Mouse (Mus musculus) frontal cortex, postnatal 10 days (tissue): Measurements from ENCODE around the gene Slc35b2.

Source experiments
- DNase-seq, 2 experiments: peaks; one replicate each; pipeline ENCODE4 v3.0.0; 2022; ENCODE audit warnings: low spot score in 2 of 2, mixed read lengths in 1 of 2

The Slc35b2 gene

GRCm38 (mm10) chr17:45545278-45545961, 18.3 kb upstream of the Slc35b2 start:
- DNase-seq, result no peak

DNA sequence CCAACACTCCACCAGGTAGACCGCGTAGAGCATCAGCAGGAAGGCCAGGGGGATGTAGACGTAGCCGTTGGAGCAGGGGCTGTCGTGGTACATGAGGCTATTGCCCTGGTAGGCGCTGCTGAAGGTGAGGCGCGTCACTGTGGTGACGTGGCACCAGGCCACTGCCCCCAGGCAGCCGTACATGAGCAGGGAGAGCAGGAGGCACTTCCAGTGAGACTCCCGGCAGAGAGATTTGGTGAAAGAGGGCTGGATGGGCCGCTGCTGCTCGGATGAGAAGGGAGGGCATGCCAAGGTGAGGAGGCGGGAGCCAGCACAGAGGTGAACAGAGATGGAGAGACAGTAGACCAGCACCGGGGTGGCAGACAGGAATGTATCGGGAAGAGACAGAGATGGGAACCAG, 16.7 kb upstream of the Slc35b2 start:
- DNase-seq, result no peak

- no peak for DNase-seq
Observed at GRCm38 (mm10) chr17:45547461-45548190, 16.0 kb upstream of the Slc35b2 start.

DNA sequence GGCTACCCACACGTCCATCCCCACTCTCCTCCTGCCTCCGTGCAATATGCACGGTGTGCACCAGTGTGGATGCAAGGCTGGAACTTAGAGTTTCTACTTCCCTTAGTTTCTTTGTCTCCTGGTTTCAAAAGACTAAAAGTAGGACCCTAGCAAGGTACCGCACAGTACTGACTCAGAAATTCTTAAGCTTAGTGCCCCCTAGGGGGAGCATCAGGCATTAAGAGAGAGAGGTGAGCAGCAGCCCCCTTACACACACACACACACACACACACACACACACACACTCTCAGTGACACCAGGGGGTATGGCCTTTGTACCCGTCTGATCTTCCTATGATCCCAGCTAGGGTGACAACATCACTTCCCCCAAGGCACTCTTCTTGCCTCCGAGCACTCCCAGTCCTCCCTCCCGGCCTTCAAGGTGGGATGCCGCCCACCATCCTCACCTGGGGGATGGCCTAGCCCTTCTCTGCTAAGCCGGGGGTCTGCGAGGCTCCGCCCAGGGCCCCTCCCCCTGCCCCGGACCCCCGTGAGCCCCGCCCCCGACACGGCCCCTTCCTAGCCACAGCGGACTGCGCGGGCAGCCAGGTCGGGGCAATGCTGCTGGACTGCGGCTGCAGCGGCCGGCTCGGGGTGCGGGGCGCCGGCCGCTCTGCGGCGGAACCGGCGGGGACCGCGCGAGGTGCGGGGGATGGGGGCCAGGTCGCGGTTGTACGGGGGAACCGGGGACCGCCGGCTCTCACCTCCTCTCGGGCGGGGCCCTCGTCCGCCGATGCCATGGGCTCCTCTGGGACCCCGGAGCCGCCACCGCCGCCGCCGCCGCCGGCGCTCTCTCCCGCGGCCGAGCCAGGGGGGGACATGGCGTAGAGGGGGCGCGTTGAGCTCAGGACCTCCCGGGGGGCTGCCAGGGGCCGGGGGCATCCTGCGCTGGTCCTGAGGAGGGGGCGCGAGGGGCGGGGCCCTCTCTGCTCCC, 14.8 kb upstream of the Slc35b2 start:
- DNase-seq, result peak; percentile 55 to 69

DNA sequence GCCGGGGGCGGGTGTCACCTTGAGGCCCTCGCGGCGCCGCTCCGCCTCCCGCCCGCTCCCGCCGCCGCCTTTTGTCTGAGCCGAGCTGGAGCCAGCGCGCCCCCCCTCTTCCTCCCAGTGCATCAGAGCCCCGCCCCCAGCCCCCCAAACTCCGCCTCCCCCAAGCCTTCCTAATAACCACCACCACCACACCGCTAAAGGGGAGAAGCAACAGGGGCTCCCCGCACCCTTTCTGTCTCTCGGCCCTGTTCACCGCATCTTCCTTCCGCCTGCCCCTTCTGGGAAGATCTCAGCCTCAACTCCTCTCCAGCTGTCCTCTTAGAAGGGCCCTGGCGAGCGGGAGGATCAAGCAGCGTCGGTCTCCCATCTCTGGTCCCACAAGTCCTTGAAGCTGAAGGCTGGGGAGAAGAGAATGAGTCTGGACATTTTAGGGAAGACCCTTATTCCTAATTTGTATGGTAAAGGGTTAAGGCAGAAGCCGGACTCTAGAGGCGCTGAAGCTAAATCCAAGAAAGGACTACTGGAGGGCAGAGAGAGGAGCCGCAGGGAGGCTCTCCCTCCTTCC, 14.0 kb upstream of the Slc35b2 start, which contains the start of gene Tmem151b:
Tmem151b (minus strand) TSS at position 61 of the 565 bp plus-strand sequence.
- peak in 1 of 2 experiments; percentile 63 for DNase-seq

- DNase-seq, result no peak
Observed at GRCm38 (mm10) chr17:45550253-45550652, 13.4 kb upstream of the Slc35b2 start.

GRCm38 (mm10) chr17:45551249-45551796, 12.4 kb upstream of the Slc35b2 start:
- DNase-seq, result no peak

DNA sequence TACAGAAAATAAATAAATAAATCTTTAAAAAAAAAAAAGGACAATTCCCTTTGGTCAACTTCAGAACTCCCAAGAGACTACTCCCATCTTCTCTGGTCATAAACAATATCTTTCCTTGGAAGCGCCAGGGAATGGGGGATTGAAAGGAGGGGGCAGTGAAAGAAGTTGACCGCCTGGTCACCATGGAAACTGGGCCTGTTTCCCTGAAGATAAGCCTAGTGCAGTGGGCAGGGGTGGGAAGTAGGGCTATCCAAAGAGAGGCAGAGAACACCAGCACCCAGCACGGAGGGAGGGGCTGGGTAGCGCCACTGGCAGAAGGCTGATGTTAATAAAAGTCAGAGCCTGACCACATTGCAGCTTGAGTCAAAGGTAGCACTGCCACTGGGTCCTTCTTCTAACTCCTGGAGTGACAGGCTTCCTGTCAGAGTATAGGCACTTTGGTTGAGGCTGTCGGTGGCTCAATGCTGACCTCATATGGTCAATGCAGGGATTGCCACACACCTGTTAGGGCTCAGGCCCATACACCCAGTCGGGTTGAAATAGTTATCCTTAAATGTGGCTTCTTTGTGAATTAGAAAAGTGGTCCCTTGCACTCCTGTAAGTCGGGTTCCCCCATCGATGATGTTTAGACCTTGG, 11.7 kb upstream of the Slc35b2 start:
- peak in 1 of 2 experiments; percentile 73 for DNase-seq

- no peak for DNase-seq
Observed at GRCm38 (mm10) chr17:45553065-45553464, 10.6 kb upstream of the Slc35b2 start.

GRCm38 (mm10) chr17:45554420-45554819, 9.3 kb upstream of the Slc35b2 start:
- no peak for DNase-seq

GRCm38 (mm10) chr17:45555452-45556106, 8.1 kb upstream of the Slc35b2 start, which contains the start of gene Nfkbie:
TSS of gene Nfkbie (plus strand) at chr17:45555703.
- peak; percentile 84 to 89 for DNase-seq

DNA sequence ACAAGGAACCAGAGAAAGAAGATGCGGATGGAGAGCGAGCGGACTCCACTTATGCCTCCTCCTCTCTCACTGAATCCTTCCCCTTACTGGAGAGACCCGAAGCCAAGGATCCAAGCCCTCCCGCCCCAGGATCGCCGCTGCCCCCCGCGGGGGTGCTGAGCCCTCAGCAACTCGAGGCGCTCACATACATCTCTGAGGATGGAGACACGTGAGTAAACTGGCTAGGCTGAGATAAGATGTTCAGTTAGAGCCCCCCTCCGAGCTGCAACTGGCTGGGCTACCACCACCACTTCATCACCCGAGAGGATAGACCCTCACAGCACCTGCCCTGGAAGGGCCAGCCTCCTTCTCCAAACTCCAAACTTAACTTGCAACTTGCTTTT, 7.6 kb upstream of the Slc35b2 start:
- no peak for DNase-seq

GRCm38 (mm10) chr17:45556514-45557245, 7.0 kb upstream of the Slc35b2 start:
- no peak for DNase-seq

DNA sequence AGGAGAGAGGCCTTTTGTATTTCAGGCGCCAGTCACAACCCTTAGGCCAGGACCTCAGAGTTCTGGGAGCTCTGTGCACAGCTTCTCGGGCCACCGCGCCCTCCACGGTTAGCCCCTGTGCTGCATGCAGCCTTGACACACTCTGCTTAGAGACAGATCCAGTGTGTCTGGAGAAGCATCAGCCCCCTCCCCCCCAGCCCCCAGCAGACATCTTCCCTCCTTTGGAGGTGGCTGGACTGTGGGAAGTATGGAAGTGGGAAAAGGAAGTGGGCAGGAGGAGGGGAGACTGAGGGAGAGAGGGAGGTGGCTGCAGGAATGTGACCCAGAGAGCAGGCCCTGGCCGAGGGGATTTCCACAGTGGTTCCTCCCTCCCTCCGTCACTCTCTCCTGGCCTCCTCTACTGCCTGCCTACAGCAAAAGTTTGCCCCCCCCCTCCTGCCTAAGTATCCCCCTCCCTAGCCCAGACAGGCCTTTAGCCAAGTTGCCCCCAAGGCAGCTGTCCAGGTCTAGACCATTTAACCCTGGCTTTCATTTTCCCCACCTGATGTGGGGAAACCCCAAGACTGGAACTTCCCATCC, 6.3 kb upstream of the Slc35b2 start:
- DNase-seq, result no peak

DNA sequence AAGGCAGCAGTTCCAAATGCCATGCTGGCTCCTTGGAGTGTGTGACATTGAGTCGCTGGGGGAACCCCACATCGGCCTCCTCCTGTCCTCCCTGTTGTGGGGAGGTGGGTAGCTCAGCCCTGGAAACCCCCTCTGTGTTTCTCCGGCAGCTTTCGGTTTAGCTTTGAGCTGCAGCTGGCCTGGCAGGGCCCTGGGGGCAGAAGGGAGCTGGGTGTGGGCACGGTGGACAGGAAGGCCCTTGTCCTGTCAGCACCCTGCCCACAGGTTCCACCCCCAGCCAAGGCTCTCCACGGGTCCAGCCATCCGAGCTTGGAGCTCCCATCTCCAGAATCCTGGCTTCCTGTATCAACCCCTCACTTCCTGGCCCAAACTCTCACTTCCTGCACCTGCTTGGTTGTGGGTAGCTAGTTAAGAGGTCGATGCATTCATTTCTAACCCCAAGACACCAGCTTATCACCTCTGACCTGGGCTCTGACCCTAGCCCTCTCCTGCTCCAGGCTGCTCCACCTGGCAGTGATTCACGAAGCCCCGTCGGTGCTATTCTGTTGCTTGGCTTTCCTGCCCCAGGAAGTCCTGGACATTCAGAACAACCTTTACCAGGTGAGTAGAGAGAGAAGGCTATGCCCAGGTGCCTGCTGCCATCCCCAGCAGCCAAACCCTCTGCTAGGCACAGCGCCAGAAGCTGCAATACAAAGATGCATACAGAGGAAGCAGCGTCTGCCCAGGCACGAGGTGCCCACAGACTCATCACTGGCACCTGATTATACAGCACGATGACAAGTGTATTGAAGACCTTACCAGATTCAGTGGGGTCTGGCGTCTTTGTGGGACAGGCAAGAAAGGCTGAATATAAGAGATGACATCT, 5.4 kb upstream of the Slc35b2 start:
- no peak for DNase-seq

DNA sequence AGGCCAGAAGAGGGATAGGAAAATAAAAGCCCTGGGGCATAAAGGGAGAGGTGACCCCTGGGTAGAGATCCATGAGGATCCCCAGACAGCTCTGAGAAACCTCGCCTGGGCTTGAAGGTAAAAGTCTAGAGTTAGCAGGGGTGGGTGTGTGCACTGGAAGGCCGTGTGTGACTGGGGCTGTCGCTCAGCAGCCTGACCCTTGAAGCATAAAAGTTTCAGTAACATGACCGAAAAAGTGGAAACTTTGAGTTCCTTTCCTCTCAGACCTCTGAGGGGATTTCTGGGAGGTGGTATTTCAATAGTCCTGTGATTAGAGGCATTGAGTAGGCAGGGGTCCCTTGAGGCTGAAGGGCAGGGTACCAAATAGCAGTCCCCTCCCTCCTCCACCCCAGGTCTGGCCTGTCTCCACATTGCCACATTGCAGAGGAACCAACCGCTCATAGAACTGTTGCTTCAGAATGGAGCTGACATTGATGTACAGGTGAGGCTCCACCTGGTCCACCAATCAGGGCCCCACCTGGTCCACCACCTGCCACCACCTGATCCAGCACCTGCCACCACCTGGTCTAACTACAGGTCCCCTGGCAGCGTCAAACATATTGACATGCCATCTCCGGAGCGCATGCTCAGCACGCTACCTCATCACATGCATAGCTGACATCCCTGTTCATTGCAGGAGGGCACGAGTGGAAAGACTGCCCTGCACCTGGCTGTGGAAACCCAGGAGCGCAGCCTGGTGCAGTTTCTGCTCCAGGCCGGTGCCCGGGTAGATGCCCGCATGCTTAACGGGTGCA, 3.7 kb upstream of the Slc35b2 start:
- no peak for DNase-seq

DNA sequence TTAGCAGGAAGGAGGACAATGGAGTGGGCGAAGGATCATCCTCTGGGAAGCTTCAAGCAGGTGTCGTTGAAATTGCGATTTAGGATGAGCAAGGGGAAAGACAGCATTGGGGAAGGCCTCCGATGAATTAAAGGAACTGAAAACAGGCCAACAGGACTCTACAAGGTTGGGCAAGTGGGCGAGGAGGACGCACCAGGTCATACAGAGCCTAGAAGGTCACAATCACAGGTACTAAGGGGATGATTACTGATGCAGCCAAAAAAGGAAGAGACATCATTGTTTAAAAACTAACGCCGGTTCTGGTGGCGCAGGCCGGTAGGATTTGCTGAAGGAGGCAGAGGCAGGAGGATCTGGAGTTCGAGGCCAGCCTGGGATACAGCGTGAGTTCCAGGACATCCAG, 458 bp upstream of the Slc35b2 start:
- DNase-seq, result no peak
